Mouse (Mus musculus): ENCODE measurements around the gene Rfxank.

The Rfxank gene

GRCm38 (mm10) chr8:70087237-70087636 is 51.7 kb downstream of the Rfxank start:
- H3K36me3 ChIP-seq (ENCODE audit: insufficient read depth, low read length) = no peaks in the 10 kb centered on the region
- H3K4me3 ChIP-seq (replicated peaks; ENCODE audit: low read length) = peak overlapping the region; percentile 79
- peaks cover 82% of the 10 kb centered on the region for H3K27me3 ChIP-seq (ENCODE audit: insufficient read depth, low read length)
- H3K4me1 ChIP-seq (replicated peaks; ENCODE audit: low read depth, low read length) = peaks cover 69% of the 10 kb centered on the region
- no peaks in the 10 kb centered on the region for H3K9me3 ChIP-seq (ENCODE audit: low read length)
- TF ChIP-seq NANOG (IDR thresholded peaks at IDR 0.05; ENCODE audit: borderline replicate concordance, low read length) = no peak
- no peak for TF ChIP-seq POU5F1 (IDR thresholded peaks at IDR 0.05; ENCODE audit: borderline replicate concordance, low read length)
- TF ChIP-seq CTCF (conservative IDR thresholded peaks at IDR 0.05; ENCODE audit: low read length) = no peak

DNA sequence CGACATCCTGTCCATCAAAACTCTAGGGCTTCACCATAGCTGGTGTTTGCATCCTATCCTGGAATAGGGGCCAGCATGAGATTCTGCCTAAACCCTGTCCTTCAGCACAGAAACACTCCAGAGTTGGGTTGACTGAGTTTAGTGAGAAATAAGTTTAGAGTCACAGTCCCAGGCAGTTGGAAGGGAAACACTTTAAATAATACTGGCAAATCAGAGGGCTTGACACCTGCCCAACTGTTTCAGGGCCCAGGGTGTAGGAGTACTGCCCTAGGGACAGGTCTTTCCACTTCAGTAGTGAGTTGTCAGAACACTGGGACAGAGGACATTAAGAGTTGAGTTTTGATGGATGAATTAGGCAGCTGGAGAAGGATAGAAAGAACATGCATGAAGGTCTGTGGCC is 52.8 kb downstream of the Rfxank start:
- Histone ChIP-seq H3K36me3 (ENCODE audit: insufficient read depth, low read length) (no peaks in the 10 kb centered on the region), H3K4me1 (replicated peaks; ENCODE audit: low read depth, low read length) (peaks cover 69% of the 10 kb centered on the region), H3K27me3 (ENCODE audit: insufficient read depth, low read length) (peaks cover 90% of the 10 kb centered on the region), H3K4me3 (replicated peaks; ENCODE audit: low read length) (no peak overlapping the region), H3K9me3 (ENCODE audit: low read length) (no peaks in the 10 kb centered on the region)
- no peak for TF ChIP-seq CTCF (conservative IDR thresholded peaks at IDR 0.05; ENCODE audit: low read length)
- no peak for TF ChIP-seq NANOG (IDR thresholded peaks at IDR 0.05; ENCODE audit: borderline replicate concordance, low read length)
- no peak for TF ChIP-seq POU5F1 (IDR thresholded peaks at IDR 0.05; ENCODE audit: borderline replicate concordance, low read length)

GRCm38 (mm10) chr8:70084191-70085065 is 54.5 kb downstream of the Rfxank start:
- TF ChIP-seq POU5F1 (IDR thresholded peaks at IDR 0.05; ENCODE audit: borderline replicate concordance, low read length) (no peak), NANOG (IDR thresholded peaks at IDR 0.05; ENCODE audit: borderline replicate concordance, low read length) (no peak), CTCF (conservative IDR thresholded peaks at IDR 0.05; ENCODE audit: low read length) (no peak)
- no peaks in the 10 kb centered on the region for H3K9me3 ChIP-seq (ENCODE audit: low read length)
- H3K36me3 ChIP-seq (ENCODE audit: insufficient read depth, low read length) = no peaks in the 10 kb centered on the region
- peaks cover 60% of the 10 kb centered on the region for H3K4me1 ChIP-seq (replicated peaks; ENCODE audit: low read depth, low read length)
- peaks cover 95% of the 10 kb centered on the region for H3K27me3 ChIP-seq (ENCODE audit: insufficient read depth, low read length)
- peak overlapping the region; percentile 75 for H3K4me3 ChIP-seq (replicated peaks; ENCODE audit: low read length)

- TF ChIP-seq CTCF (conservative IDR thresholded peaks at IDR 0.05; ENCODE audit: low read length) (no peak), POU5F1 (IDR thresholded peaks at IDR 0.05; ENCODE audit: borderline replicate concordance, low read length) (no peak), NANOG (IDR thresholded peaks at IDR 0.05; ENCODE audit: borderline replicate concordance, low read length) (no peak)
- H3K9me3 ChIP-seq (ENCODE audit: low read length) = no peaks in the 10 kb centered on the region
- H3K4me3 ChIP-seq (replicated peaks; ENCODE audit: low read length) = peak within 1 kb of the TSS; percentile 75
These were observed 55.7 kb downstream of the Rfxank start, which contains the start of gene Hapln4 for GRCm38 (mm10) chr8:70083285-70083684. Gene Hapln4 (plus strand): TSS chr8:70083457.

GRCm38 (mm10) chr8:70081976-70082375 is 57.0 kb downstream of the Rfxank start:
- TF ChIP-seq POU5F1 (IDR thresholded peaks at IDR 0.05; ENCODE audit: borderline replicate concordance, low read length) = no peak
- TF ChIP-seq NANOG (IDR thresholded peaks at IDR 0.05; ENCODE audit: borderline replicate concordance, low read length) = no peak
- no peak for TF ChIP-seq CTCF (conservative IDR thresholded peaks at IDR 0.05; ENCODE audit: low read length)
- Histone ChIP-seq H3K36me3 (ENCODE audit: insufficient read depth, low read length) (no peaks in the 10 kb centered on the region), H3K27me3 (ENCODE audit: insufficient read depth, low read length) (peaks cover 86% of the 10 kb centered on the region), H3K4me1 (replicated peaks; ENCODE audit: low read depth, low read length) (peaks cover 40% of the 10 kb centered on the region), H3K4me3 (replicated peaks; ENCODE audit: low read length) (no peak overlapping the region), H3K9me3 (ENCODE audit: low read length) (no peaks in the 10 kb centered on the region)

More at GRCm38 (mm10) chr8:70083285-70083684, 55.7 kb downstream of the Rfxank start, which contains the start of gene Hapln4:
- peaks cover 93% of the 10 kb centered on the region for H3K27me3 ChIP-seq (ENCODE audit: insufficient read depth, low read length)
- no peaks in the 10 kb centered on the region for H3K36me3 ChIP-seq (ENCODE audit: insufficient read depth, low read length)
- H3K4me1 ChIP-seq (replicated peaks; ENCODE audit: low read depth, low read length) = peaks cover 52% of the 10 kb centered on the region
